Mouse (Mus musculus) gastrocnemius, adult 18-20 months (tissue): ENCODE results near the gene Ktn1. TPM values are rescaled to one million over a fixed set of nuclear protein-coding genes. Genes with fewer than 3 reads are reported as not detected.

Experiments
- DNase-seq: peaks from one replicate; pipeline ENCODE4 v3.0.0; 2021; ENCODE audit warnings: low spot score
- long read RNA-seq, 2 experiments: library from polyadenylated mRNA; stranded (forward); transcript quantifications; one replicate each; pipeline ENCODE4 v2.0.0; 2021
- total RNA-seq, 2 experiments: library from RNA; stranded (reverse); gene quantifications; 2 replicates each; pipeline ENCODE4 v1.2.3; 2021

Gene Ktn1
- total RNA-seq = 100 to 1,000 TPM; 191 to 211 TPM
- long read RNA-seq, experiment 1, full-length matches to known transcripts = 9 of 310 reads
- long read RNA-seq, experiment 1, partial matches to known transcripts = 31 of 310 reads
- long read RNA-seq, experiment 1, other reads (novel, unspliced or antisense) = 270 of 310 reads
- long read RNA-seq, experiment 2, full-length matches to known transcripts = 13 of 301 reads
- long read RNA-seq, experiment 2, partial matches to known transcripts = 44 of 301 reads
- long read RNA-seq, experiment 2, other reads (novel, unspliced or antisense) = 244 of 301 reads

DNA sequence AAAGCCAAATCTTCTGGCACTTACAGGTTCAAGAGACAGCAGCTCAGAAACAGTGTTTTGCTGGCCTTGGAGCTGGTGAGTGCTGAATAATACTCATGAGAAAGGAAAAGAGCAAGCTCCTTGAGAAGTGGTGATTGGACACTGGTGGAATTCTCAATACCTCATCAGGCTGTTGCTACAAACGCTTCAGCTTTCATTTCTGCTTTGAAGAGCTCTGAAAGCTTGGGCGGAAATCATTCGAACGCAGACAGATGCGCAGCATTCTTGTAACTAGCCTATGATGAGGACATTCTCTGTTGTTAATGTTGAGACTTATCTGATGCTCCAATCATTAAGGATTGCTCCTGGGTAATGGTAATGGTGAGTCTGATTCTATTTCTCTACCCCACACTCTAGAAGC lies at the start of gene Ktn1:
Ktn1 (plus strand) TSS at position 231 of the 400 bp plus-strand sequence.
- DNase-seq = no peak

DNA sequence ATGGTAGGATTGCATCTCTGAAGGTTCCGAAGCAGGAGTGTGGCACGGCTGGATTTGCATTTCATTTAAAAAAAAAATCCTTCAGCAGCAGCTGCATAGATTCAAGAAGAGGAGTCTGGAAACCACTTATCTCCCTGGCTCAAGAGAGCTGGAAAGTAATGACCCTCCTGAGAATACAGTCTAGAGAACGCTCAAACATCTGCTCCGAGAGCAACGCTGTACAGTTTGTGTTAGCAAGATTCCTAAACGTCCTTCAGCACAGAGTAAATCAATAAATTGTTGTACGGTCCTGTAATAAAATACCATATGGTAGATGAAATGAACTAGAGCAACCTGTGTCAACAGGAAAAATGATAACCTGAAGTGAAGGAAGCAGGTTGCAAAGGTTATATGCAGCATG lies 35.0 kb upstream of the Ktn1 start:
- no peak for DNase-seq

DNA sequence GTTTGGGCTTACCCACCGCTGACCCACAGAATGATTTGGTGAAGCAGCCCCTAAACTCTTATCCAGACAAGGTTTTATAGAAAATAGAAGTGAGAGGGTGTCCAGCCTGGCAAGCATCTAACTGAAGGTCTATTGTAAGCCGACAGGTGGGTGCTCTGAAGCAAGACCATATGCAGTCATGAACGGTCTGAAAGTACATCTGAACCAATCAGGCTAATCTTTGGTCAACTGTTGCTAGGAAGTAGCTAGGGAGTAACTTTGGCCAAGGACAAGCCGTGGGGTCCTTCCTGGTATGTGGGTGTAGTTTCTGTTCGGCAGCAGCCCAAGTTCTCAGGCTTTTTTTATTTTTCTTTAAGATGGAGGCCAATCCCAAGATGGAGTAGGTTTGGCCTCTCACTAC lies 29.4 kb upstream of the Ktn1 start:
- DNase-seq = no peak

DNA sequence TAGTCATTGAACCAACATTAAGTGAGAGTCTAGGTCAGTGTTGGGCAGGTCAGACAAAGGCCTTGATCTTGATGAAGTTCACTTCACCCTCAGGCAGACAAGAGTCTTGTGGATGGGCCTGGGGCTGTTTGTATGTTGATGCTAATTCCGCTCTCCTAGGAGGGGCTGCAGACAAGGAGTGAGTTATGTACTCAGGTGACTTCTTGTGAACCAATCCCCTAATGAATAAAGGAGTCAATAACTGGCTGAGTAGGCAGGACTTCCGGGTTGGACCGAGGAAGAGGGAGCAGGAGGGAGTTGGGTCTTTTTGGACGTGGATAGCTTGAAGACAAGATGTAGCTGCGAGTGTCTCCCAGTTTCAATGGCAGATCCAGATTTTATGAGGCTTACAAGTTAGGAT lies 26.3 kb upstream of the Ktn1 start:
- no peak for DNase-seq

DNA sequence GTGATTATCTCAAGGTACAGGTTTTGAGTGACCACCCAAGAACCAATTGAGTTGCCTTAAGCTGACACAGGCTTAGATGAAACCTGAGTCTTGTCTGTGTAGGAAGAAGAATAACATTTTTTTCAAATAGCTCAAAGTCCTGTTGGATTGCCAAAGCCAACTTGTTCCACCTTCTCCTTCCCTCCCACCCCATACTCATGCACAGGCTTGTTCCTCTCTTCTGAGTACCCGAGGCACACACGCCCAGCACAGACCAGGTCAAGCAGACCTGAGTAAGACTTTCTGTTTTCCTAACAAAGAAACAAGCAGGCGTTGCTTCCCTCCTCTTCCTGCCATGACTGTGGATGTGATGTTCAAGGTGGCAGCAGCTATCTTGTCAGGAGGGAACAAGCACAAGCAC lies 23.4 kb upstream of the Ktn1 start:
- no peak for DNase-seq

DNA sequence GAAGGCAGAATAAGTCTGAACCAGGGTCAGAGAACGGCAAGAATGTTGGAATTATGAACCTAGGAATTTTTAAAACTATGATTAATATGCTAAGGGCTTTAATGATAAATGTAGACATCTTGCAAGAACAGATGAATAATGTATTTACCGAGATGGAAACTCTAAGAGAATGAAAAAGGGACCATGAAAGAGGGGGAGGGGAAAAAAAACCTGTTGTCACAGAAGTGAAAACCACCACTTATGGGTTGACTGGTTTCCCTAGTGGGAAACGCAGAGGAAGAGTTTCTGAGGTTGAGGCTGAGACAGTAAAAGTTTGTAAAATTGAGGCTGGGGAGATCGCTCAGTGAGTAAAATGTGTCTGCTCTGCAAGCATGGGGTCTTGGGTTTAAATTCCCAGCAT lies 22.1 kb upstream of the Ktn1 start:
- DNase-seq = no peak

DNA sequence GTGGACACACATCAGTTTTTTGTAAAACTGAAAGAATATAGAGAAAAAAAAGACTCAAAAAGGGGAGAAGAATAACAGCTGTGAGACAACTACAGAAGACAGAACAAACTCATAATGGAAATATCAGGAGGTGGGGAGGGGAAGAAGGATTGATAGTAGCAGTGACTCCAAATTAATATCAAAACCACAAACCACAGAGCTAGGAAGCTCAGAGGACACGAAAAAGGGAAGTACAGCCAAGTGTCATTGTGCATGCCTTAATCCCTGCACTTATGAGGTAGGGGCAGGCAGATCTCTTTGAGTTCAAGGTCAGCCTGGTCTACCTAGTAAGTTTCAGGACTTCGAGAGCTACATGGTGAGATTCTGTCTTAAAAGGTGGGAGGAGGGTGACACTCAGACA lies 21.4 kb upstream of the Ktn1 start:
- DNase-seq = no peak

DNA sequence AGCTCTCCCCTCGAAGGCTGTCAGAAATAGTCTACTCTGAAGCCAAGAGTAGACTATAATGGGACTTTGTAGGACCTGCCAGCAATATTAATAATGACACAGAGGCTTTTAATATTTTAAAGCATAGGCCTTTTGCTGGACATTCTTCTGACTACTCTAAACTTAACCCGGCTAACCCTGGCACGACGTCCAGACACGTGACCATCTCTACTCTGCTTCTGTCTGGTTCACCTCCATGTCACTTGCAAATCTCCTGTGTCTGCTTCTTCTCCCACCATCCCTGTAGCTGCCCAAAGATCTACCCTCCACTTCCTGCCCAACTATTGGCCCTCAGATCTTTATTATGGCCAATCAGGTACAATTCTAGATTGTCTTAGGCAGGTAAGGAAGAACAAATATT lies 20.9 kb upstream of the Ktn1 start:
- DNase-seq = no peak

DNA sequence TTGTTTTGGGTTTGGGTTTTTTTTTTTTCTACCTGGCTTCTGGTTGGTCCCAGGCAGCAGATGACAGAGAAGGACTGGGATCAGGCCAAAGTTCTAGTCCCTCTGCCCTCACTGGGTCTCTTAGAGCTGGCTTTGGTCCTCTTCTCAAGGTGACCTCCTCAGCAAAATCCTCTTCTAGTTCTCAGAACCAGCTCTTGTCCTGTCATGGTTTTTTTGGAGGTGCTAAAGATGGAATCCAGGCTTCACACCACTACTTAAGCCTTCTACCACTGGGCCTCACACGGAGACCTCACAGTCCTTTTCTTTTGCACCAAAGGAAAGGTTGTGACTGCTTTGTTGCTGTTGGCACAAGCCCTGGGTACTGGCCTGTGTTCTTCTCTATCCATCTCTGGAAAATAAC lies 15.8 kb upstream of the Ktn1 start:
- DNase-seq = no peak

DNA sequence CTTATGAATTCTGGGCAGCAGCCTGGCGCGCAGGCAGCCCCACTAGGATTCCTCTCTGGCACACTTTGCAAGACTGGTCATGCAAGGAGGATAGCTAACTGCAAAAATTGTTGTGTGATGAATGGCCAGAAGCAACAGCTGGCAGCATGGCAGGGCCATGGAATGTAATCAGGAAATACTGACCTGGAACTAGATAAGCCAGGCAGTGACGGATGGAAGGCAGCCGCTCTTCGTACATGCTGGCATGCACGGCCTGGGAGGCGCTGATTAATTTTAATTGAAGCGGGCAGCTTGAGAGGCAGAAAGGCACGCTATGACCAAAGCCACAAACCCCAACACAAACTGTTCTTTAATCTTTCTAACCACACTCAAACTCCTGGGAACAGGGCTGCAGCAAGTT lies 13.8 kb upstream of the Ktn1 start:
- DNase-seq = no peak

DNA sequence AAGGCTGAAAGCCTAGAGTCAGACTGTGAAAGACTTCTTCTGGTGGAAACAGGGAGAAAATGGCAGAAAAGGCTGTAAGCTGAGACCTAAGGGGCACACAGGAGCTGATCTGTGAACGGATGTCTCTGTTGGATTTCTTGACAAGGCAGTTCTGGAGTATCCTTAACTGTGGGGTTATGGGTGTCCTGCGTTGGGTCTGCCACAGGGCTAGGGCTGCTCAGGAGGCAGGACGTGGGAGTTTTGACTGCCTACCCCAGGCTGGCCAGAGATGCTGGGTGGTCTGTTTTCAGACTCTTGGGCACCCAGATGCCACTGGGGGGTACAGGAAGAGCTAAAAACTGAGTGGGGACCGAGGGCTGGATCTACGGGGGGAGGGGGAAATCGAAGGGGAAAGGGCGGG lies 13.4 kb upstream of the Ktn1 start:
- DNase-seq = no peak

DNA sequence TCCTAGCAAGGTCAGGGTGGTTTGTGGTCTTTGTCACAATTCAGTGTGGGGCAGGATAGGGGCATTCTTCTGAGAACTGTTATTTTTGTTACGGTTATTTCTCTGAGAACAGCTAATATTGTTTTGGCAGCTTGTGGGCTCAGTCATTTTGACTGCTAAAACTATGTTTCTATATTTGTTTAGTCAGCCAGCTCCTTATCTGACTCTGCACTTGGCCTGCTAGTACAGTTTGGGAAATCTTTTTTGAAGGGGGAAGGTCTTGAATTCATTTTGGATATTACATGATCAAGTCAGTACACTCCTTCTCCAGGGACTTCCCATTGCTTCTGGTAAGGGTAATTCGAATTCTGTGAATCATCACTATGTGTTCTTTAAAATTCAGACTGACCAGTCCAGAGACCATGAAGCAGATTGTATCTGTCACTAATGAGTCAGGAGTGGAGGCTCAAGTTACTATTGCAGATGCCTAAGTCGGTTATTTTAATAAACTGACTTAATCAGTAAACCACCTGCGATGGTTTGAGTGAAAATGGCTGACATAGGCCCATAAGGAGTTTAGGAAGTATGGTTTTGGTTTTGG lies 9.8 kb upstream of the Ktn1 start:
- DNase-seq = no peak

DNA sequence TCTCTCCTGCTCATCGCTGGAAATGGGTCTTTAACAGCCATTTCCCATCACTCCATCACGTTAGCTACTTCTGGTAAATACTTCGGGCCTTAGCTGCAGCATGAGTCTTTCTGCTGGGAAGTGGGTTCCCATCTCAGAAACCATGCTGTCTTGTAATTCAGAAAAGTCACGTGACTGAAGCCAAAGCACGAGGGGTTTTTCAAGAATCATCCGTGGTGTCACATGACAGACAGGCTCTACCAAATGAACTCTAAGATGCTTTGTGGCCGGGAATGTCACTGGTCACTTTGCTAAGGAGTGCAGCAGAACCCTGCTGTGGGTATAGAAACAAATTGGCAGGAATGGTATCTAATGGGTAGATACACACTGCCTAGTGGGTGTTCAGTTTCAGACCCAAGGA lies 2.6 kb upstream of the Ktn1 start:
- DNase-seq = no peak

DNA sequence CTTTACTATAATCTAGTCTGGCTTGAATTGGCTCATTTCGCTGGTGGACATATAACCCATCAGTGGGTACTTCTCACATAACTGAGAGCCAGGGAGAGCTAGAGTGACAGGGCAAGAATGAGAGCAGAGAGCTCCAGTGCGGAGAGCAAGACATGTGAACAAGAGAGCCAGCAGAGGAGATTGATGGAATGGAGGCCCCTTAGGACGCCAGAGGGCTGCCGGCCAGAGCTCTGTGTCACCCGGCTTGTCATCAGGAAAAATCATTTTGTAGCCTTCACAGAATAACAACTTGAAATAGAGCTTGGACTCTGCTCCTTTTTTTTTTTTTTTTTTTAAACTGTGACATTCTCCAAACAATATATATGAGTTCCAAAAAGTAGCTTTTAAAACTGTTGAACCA lies 2.0 kb upstream of the Ktn1 start:
- no peak for DNase-seq

DNA sequence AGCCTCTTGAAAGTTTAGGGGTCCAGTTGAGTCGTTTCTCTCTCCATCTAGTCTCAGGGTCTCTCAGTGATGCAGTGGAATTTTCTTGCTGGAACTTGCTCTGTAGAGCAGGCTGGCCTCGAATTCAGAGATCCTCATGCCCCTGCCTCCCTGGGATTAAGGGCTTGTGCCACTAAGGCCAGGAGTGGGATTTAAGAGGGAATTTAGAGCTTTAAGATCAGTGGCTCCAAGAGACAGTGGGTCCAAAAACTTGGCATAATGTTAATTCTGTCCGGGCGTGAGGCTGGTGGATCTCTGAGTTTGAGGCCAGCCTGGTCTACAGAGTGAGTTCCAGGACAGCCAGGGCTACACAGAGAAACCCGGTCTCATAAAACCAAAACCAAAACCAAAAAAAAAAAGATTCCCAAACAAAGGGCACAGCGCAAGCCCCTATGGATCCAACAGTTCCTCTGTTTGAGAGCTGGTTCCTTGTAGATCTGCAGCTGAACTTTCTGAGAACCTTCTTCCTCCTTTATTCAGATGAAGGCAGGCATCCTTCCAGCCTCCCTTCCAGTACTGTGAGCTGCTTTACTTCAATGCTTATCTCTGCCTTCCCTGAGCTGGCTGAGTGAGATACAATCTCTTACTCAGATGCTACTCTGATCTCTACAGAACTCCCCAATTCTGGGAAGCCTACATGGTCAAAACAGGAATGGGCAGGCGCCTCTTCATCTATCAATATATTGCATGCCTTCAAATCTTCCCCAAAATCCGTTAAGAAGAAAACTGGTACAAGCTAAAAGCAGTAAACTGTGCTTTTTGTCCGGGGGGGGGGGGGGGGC lies 1.3 kb upstream of the Ktn1 start:
- DNase-seq = no peak

DNA sequence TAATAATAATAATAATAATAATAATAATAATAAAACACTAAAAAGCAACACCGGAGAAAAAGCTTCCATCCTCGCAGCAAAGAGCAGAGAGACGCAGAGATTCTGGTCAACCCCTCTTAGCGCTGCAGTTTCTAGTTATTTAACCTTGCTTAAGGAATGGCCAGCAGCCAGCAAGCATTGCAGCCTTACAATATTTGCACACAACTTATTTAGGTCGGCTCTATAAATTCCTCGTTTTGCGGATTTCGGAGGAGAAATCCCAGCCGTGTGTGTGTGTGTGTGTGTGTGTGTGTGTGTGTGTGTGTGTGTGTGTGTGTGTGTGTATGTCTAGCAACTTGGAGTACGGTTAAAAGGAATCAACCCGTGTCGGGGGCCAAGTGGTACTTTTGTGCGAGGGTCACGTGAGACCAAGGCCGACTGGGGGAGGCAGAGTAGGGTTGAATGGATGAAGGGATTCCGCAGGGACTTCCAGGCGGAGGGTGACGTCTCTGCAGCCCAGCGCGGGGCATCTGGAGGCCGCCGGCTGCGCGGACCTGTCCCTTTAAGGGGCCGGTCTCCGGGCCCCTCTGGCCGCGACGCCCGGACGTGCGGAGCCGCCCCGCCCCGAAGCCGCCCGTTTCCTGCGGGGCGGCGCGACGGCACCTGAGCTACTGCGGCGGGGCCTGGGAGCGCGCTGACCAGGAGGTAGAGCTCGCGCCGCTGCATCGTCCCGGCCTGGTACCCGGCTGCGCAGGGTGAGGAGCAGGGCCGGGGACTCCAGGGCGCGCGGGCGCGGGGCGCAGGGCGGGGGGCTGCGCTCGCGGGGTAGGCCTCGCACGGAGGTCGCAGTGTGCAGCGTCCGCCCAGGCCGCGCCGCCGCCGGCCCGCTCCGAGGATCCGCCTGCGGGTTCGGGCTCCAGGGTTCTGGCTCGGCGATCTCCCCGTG lies 720 bp downstream of the Ktn1 start:
- DNase-seq = peak; percentile 78

DNA sequence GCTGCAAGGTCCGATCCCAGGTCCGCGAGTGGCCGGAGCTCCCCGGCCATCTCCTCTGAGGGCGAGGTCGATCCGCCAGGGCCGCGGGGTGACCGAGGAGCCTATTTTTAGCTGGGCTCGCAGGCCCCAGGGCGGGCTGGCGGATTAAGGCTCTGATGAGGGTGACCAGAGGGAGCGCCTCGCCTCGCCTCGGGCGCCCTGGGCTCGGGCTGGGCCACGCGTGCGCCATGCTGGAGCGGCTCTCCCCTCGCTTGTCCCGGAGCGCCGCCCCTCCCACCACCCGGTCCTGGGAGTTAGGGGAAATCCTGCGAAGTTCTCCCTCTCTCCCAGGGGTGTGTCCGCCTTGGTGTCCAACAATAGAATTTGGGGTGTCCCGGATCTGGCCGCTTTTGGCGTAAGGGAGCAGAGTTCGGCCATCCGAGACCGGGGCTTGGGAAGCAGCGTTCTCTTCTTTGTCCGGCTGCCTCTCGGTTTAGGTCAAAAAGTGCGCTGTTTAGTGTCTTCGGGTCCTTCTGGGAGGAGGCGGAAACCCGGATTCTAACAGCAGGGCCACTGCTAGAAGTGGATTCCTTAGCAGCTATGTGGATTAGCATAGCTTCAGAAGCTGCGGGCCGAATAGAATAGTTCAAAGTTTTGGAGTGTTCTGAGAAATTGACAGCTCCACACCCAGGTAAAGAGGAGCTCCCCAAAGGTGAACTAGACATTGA lies 1.5 kb downstream of the Ktn1 start:
- peak; percentile 79 for DNase-seq

DNA sequence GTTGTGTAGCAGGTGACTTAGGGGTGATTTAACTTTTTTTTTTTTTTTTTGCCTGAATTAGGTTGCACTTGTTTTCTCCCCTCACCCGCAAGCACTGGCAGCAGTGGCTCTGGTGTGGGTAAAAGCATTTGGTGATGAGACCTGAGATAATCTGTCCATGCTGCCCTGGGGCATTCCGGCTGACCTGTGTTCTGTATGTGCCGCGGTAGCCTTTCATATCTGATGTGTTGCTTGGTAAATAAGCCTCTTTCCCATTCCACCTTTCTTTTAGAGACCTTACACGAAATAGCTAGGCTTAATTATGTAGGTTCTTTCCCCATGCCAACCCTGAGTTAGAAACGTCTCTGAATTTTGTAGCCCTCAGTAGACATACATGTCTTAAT lies 2.1 kb downstream of the Ktn1 start:
- no peak for DNase-seq

DNA sequence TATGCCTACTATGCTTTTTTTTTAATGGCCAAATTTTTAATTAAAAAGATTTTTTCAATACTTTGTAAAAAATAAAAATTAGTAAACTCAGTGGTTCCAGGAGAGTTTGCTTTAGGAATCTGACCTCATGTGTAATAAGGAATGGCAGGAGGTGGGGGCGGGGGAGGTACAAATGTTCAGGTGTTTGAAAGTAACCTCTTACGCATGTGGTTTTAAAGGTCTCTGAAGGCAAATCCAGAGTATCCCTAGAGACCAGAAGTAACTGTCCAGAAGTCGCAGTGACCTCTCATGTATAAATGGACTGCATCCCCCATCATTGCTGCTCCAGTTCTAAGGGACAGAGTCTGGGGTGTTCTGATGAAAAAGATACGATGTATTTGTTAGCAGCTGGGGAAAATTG lies 3.0 kb downstream of the Ktn1 start:
- no peak for DNase-seq

DNA sequence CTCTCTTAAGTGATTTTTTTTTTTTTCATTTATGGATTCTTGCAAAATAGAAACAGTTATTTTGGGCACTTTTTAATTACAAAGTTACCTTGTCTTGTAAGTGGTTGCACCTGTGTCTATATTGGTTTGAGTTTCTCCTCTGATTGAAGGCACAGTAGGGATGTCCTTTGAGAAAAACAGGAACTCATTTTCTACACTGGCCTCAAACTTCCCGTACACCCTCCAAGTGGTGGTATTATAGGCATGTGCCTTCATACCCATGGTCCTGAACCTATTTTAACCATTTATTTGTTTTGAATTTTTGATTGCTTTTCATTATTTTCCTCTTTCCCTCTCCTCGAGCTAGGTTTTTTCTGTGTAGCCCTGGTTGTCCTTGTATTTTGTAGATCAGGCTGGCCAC lies 7.2 kb downstream of the Ktn1 start:
- DNase-seq = no peak

DNA sequence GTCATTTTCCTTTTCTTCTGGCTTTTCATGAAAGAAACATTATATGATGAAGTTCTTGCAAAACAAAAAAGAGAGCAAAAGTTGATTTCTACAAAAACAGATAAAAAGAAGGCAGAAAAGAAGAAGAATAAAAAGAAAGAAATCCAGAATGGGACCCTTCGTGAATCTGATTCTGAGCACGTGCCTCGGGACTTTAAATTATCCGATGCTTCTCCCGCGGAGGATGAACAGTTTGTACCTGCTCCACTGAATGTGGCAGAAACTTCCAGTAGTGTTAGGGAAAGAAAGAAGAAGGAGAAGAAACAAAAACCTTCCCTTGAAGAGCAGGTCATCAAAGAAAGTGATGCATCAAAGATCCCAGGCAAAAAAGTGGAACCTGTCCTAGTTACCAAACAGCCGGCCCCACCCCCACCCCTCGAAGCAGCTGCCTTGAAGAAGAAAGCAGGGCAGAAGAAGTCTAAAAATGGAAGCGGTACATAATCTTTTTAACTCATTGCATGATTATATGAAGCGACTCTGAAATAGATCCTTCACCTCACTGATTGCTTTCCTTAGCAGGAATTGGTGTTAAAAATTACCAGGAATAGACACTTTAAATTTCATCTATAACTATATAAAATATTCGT lies 15.7 kb downstream of the Ktn1 start:
- DNase-seq = no peak
